Mouse (Mus musculus) limb, embryonic 14.5 days (tissue): ENCODE measurements at regions not wholly inside any gene's neighbourhood (a gene's known extent, or its start where the extent isn't known, plus 50 kb on each side); places are given as distances from the start of the nearest gene placed in this dataset.

ENCODE experiments used
- ATAC-seq: fragments of 200-750 bp; cut with Nextera tagmentation; 2 replicates; pipeline ENCODE4 v1.8.0; 2017; ENCODE audit warnings: low read depth, moderate number of reproducible peaks, moderate TSS enrichment; ENCODE audit not compliant: low FRiP score
- DNase-seq: peaks from one replicate; pipeline ENCODE4 v3.0.0-alpha.2; 2015; ENCODE audit warnings: low spot score
- H3K27ac ChIP-seq: fragments of 300-500 bp; sonication (generic); replicated peaks from 2 replicates; pipeline ENCODE4 v1.5.1; 2014; ENCODE audit warnings: low read depth, mild to moderate bottlenecking, low read length, moderate library complexity, mixed read lengths
- H3K27me3 ChIP-seq: fragments of 300-500 bp; sonication (generic); 2 replicates; pipeline ENCODE4 v1.6.1; 2014; ENCODE audit warnings: low read length, mixed read lengths; ENCODE audit not compliant: control insufficient read depth, insufficient read depth
- H3K36me3 ChIP-seq: fragments of 300-500 bp; sonication (generic); 2 replicates; pipeline ENCODE4 v1.6.1; 2014; ENCODE audit warnings: mild to moderate bottlenecking, low read length, moderate library complexity, mixed read lengths; ENCODE audit not compliant: control insufficient read depth, insufficient read depth
- H3K4me1 ChIP-seq: fragments of 300-500 bp; sonication (generic); 2 replicates; pipeline ENCODE4 v1.6.1; 2014; ENCODE audit warnings: antibody characterized with exemption, low read length, mixed read lengths; ENCODE audit not compliant: control insufficient read depth, insufficient read depth
- H3K4me2 ChIP-seq: fragments of 300-500 bp; sonication (generic); replicated peaks from 2 replicates; pipeline ENCODE4 v1.6.1; 2014; ENCODE audit warnings: low read depth, mild to moderate bottlenecking, low read length, moderate library complexity; ENCODE audit not compliant: severe bottlenecking
- H3K4me3 ChIP-seq: fragments of 300-500 bp; sonication (generic); replicated peaks from 2 replicates; pipeline ENCODE4 v1.5.1; 2014; ENCODE audit warnings: low read length
- H3K9ac ChIP-seq: fragments of 300-500 bp; sonication (generic); 2 replicates; pipeline ENCODE4 v1.6.1; 2014; ENCODE audit warnings: mild to moderate bottlenecking, low read depth, low read length, moderate library complexity; ENCODE audit not compliant: severe bottlenecking
- H3K9me3 ChIP-seq: fragments of 300-500 bp; sonication (generic); 2 replicates; pipeline ENCODE4 v1.6.1; 2016; ENCODE audit warnings: low read length; ENCODE audit not compliant: control insufficient read depth
- POLR2A ChIP-seq: fragments of 200-500 bp; IDR thresholded peaks from 2 replicates; pipeline ENCODE4 v1.8.0; 2012; ENCODE audit warnings: inconsistent platforms, mild to moderate bottlenecking, moderate library complexity, borderline replicate concordance; ENCODE audit not compliant: insufficient read depth, insufficient read length; ENCODE audit errors: extremely low read depth
- WGBS: fragments of 180-500 bp; shearing (Covaris S2); extraction: QIAGEN DNeasy Blood & Tissue Kit; methylation state at CpG from one replicate; pipeline ENCODE4 v1.1.7; 2014; 5-methylcytosine and 5-hydroxymethylcytosine counted together

GRCm38 (mm10) chr5:147794711-147795532 lies 65.3 kb upstream of the Pomp start:
- no peak for TF ChIP-seq POLR2A
- ATAC-seq: no peak

GRCm38 (mm10) chr5:147793059-147793458 lies 67.2 kb upstream of the Pomp start:
- Histone ChIP-seq H3K36me3 (no peaks in the 10 kb centered on the region), H3K9me3 (no peaks in the 10 kb centered on the region), H3K9ac (no peak overlapping the region), H3K4me3 (no peak overlapping the region), H3K4me2 (no peak overlapping the region), H3K4me1 (no peaks in the 10 kb centered on the region), H3K27me3 (no peaks in the 10 kb centered on the region), H3K27ac (no peak overlapping the region)
- DNase-seq (no peak), ATAC-seq (no peak)
- WGBS: 71% methylated on average over 9 of the region's 9 CpGs
- TF ChIP-seq POLR2A: no peak

More at GRCm38 (mm10) chr5:147794711-147795532, 65.3 kb upstream of the Pomp start:
- no peaks in the 10 kb centered on the region for H3K4me1 ChIP-seq
- no peaks in the 10 kb centered on the region for H3K36me3 ChIP-seq
- no peak overlapping the region for H3K4me3 ChIP-seq
- no peak for DNase-seq
- H3K27me3 ChIP-seq: no peaks in the 10 kb centered on the region
- no peak overlapping the region for H3K27ac ChIP-seq
- WGBS: 77% methylated on average over 17 of the region's 17 CpGs
- H3K9ac ChIP-seq: no peak overlapping the region
- H3K9me3 ChIP-seq: no peaks in the 10 kb centered on the region
- H3K4me2 ChIP-seq: no peak overlapping the region

GRCm38 (mm10) chr5:147792638-147793037 lies 66.8 kb upstream of the Flt1 start:
- Histone ChIP-seq H3K4me1 (no peaks in the 10 kb centered on the region), H3K9me3 (no peaks in the 10 kb centered on the region), H3K27me3 (no peaks in the 10 kb centered on the region), H3K36me3 (no peaks in the 10 kb centered on the region), H3K4me3 (no peak overlapping the region), H3K27ac (no peak overlapping the region), H3K4me2 (no peak overlapping the region), H3K9ac (no peak overlapping the region)
- WGBS: 82% methylated on average over 4 of the region's 4 CpGs
- TF ChIP-seq POLR2A: no peak
- DNase-seq (no peak), ATAC-seq (no peak)

- TF ChIP-seq POLR2A: no peak
- no peak for DNase-seq
- H3K4me1 ChIP-seq: no peaks in the 10 kb centered on the region
- no peak for ATAC-seq
- H3K4me2 ChIP-seq: no peak overlapping the region
- H3K27ac ChIP-seq: no peak overlapping the region
- H3K4me3 ChIP-seq: no peak overlapping the region
- H3K9me3 ChIP-seq: no peaks in the 10 kb centered on the region
- no peaks in the 10 kb centered on the region for H3K27me3 ChIP-seq
- H3K9ac ChIP-seq: no peak overlapping the region
- no peaks in the 10 kb centered on the region for H3K36me3 ChIP-seq
Observed at GRCm38 (mm10) chr5:147791121-147791520, 65.3 kb upstream of the Flt1 start.

DNA sequence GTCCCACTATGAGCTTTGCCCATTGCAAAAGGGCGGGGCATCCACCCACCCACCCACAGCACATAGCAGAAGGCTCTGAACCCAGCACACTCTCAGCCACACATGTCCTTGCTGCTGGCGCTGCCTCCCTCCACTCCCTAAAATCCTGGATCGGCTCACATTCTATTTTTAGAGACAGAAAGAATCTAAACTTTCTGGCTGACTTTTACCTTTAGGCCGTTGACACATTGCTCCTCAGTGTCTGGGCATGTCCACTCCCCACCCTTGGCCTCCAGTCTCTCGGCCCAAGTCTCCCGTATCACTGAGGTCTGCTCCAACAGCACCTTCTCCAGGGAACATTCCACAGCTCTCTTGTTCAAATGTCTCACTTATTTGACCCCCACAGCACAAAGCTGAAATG lies 62.7 kb upstream of the Flt1 start:
- no peak for ATAC-seq
- DNase-seq: no peak
- no peaks in the 10 kb centered on the region for H3K27me3 ChIP-seq
- H3K4me2 ChIP-seq: no peak overlapping the region
- 68% methylated on average over 6 of the region's 6 CpGs for WGBS
- no peaks in the 10 kb centered on the region for H3K36me3 ChIP-seq
- H3K4me1 ChIP-seq: no peaks in the 10 kb centered on the region
- H3K9ac ChIP-seq: no peak overlapping the region
- TF ChIP-seq POLR2A: no peak
- H3K27ac ChIP-seq: no peak overlapping the region
- no peak overlapping the region for H3K4me3 ChIP-seq
- H3K9me3 ChIP-seq: no peaks in the 10 kb centered on the region

DNA sequence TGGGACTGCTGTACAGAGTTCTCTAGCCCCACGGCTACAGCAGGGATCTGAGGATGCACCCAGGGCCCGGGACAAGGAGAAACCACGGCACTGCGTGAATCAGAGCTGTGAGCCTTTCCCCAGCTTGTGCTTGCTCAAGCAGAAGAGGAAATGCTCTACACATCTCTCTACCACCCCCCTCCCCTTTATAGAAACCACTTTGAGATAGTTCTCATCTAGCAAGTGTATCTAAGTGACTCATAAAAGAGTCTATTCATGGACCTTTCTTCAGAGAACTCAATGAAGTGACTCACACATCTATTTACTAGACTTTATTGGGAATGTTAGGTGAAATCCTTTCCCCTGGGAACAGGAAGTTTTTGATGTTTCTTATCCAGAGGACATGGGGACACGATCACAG lies 61.0 kb upstream of the Flt1 start:
- Histone ChIP-seq H3K27me3 (no peaks in the 10 kb centered on the region), H3K4me3 (no peak overlapping the region), H3K9me3 (no peaks in the 10 kb centered on the region), H3K4me1 (peaks cover 2% of the 10 kb centered on the region; the same call in 1 of the 2 replicates), H3K4me2 (no peak overlapping the region), H3K36me3 (no peaks in the 10 kb centered on the region), H3K9ac (no peak overlapping the region), H3K27ac (no peak overlapping the region)
- no peak for ATAC-seq
- WGBS: 68% methylated on average over 5 of the region's 5 CpGs
- DNase-seq: no peak
- TF ChIP-seq POLR2A: no peak
